Mouse (Mus musculus) small intestine, adult 2 months (tissue): Measurements from ENCODE around the gene Islr2. TPM values are rescaled to one million over a fixed set of nuclear protein-coding genes. Genes with fewer than 3 reads are reported as not detected.

Experiments used
- H3K27ac ChIP-seq: fragments of 200-500 bp; 2 replicates; pipeline ENCODE4 v1.5.1; 2012; ENCODE audit warnings: low read depth, low read length, control low read depth, inconsistent platforms; ENCODE audit not compliant: insufficient read depth
- H3K27me3 ChIP-seq: fragments of 200-500 bp; 2 replicates; pipeline ENCODE4 v1.6.1; 2012; ENCODE audit warnings: mild to moderate bottlenecking, moderate library complexity, low read length, inconsistent platforms; ENCODE audit not compliant: control insufficient read depth, insufficient read depth
- H3K36me3 ChIP-seq: fragments of 200-500 bp; 2 replicates; pipeline ENCODE4 v1.6.1; 2012; ENCODE audit warnings: mild to moderate bottlenecking, low read length, control low read depth, inconsistent platforms; ENCODE audit not compliant: control insufficient read depth, insufficient read depth
- H3K4me1 ChIP-seq: fragments of 200-500 bp; 2 replicates; pipeline ENCODE4 v1.6.1; 2012; ENCODE audit warnings: low read length, inconsistent platforms, mixed read lengths; ENCODE audit not compliant: control insufficient read depth, insufficient read depth, insufficient read length
- H3K4me3 ChIP-seq: fragments of 200-500 bp; 2 replicates; pipeline ENCODE4 v1.5.1; 2012; ENCODE audit warnings: low read depth, mild to moderate bottlenecking, control low read depth, inconsistent platforms, low read length, moderate library complexity
- CTCF ChIP-seq: fragments of 200-500 bp; IDR thresholded peaks from 2 replicates; pipeline ENCODE4 v1.5.1; 2012; ENCODE audit warnings: low read depth, mild to moderate bottlenecking, control low read depth, inconsistent platforms, low read length, moderate library complexity, mixed read lengths; ENCODE audit not compliant: insufficient replicate concordance, insufficient read length; ENCODE audit errors: extremely low read depth
- POLR2A ChIP-seq: fragments of 200-500 bp; IDR thresholded peaks from 2 replicates; pipeline ENCODE4 v1.6.1; 2012; ENCODE audit warnings: low read depth, mild to moderate bottlenecking, control low read depth, inconsistent platforms, low read length, moderate library complexity
- WGBS: fragments of 180-500 bp; shearing (Covaris S2); methylation state at CpG from one replicate; pipeline ENCODE4 v1.1.7; 2018; 5-methylcytosine and 5-hydroxymethylcytosine counted together
- polyA plus RNA-seq: library from polyadenylated mRNA; depleted of rRNA; stranded (reverse); fragments of >200 nt; gene quantifications from 2 replicates; pipeline ENCODE4 v1.2.3, GENCODE M21; 2012

Gene Islr2
- polyA plus RNA-seq, 1 experiment: 1.3 TPM

DNA sequence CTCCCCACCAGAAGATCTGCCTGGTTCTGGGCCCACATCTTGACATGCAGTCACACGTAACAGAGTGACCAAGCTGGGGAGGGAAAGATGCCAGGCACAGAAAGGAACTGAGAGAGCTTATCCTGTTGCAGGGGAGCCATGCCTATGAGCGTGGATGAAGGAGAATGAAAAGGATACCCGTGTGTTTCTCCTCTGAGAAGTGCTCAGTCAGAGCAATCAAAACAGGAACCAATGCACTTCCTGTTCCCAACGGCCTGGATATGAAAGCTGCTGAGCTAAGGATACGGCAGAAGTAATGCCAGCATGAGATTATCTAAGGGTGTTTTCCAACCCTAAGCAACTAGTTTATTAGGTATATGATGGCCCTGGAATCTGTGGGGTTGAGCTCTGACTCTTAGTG, 28.3 kb upstream of the Islr2 start:
- TF ChIP-seq CTCF (no peak), POLR2A (no peak)
- Histone ChIP-seq H3K4me1 (peaks cover 31% of the 10 kb centered on the region), H3K27ac (peak overlapping the region; percentile 92), H3K36me3 (peaks cover 56% of the 10 kb centered on the region), H3K4me3 (no peak overlapping the region), H3K27me3 (no peaks in the 10 kb centered on the region)
- 49% methylated on average over 5 of the region's 5 CpGs for WGBS

DNA sequence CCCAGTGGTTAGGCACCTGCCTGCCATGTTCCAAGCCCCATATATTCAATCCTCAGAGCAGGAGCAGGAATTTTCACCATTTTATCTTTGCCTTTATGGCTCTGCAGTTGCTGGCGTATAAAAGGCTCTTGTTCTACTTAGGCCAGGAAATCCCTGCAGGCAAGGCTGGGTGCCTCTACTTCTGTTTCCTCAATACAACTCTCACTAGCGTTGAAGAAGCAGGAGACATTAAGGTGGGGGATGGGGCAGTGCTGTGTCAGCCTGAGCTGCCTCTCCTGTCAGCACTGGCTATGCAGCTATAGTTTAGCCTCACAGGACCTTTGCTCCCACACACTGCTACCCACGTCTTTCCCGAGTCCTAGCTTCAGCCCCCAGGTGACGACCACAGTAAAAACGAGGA, 27.6 kb upstream of the Islr2 start:
- H3K27me3 ChIP-seq: no peaks in the 10 kb centered on the region
- 73% methylated on average over 6 of the region's 6 CpGs for WGBS
- H3K27ac ChIP-seq: peak overlapping the region; percentile 71
- H3K4me3 ChIP-seq: no peak overlapping the region
- H3K36me3 ChIP-seq: peaks cover 59% of the 10 kb centered on the region
- TF ChIP-seq CTCF: no peak
- TF ChIP-seq POLR2A: no peak
- peaks cover 31% of the 10 kb centered on the region for H3K4me1 ChIP-seq

DNA sequence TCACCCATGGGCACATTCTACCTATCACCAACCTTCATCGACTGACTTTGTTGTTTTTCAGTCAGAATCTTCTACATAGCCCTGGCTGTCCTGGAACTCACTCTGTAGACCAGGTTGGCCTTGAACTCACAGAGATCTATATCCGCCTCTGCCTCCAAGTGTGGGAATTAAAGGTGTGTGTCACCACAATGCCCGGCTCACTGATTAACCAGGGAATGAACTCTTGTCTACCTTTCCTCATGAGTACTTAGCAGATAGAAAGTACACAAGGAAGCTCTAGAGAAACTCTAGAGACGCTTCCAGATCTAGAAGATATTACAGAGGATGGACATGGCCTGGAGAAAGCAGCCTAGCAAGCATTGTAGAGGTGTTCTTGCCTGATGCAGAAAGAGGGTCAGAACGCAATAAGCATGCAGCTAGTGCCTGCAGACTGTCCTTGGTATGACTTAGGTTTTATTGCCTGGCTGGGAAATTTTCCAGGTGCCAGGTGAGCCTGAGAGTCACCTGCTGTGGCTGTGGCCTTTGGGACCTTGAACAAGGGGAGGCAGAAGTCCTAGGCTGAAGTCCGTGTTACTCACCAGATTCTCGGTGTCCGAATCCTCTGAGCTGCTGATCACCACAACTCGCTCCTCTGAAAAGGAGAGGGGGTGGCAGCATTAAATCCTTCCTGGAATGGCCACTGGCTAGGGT, 24.8 kb upstream of the Islr2 start:
- H3K36me3 ChIP-seq: peaks cover 56% of the 10 kb centered on the region
- H3K4me3 ChIP-seq: no peak overlapping the region
- no peak for TF ChIP-seq POLR2A
- no peak for TF ChIP-seq CTCF
- 39% methylated on average over 9 of the region's 9 CpGs for WGBS
- peak overlapping the region; percentile 94 for H3K27ac ChIP-seq
- no peaks in the 10 kb centered on the region for H3K27me3 ChIP-seq
- H3K4me1 ChIP-seq: peaks cover 34% of the 10 kb centered on the region

DNA sequence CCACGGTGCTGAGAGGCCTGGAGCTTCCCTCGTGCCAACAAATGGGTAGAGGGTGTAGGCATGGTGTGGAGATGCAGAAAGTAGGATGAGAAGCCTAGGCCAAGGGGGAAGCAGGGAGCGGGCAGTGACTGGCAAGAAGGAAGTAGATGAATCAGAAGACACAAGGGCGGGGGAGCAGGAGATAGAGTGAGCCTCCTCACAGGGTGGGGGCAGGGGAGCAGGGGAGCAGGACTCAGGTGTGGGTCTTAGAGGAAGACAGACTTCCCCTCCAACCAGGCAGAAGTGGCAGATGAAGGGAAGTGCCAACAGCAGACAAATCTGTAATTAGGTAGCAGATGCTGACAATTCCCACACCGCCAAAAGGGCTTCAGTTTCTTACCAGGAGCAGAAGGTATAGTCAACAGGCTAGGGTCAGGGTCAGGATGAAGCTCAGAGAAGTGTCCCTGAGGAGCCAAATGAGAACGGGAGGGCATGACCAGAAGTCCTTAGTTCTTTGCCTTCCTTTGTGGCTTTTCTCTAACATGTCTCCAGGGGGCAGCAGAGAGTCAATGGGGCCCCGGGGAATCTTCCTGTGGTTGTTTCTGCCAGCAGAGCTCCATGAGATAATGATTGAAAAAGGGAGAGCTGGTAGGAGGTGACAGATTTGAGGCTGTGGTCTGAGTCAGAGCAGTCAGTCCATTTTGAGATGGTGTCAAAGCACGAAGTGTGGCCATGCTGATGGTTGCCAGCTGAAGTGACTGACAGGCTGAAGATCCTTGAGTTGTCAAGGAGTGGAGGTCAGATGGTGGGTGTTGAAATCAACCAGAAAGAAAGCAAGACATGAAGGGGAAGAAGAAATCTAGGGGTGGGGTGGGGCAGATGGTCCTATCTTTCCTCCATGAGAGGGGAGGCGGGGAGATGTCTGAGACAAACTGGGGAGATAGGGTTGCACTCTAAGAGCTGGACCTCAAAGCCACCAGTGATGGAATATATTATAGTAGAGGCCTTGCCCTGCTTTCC, 22.1 kb upstream of the Islr2 start:
- peak; percentile 91; the same call in 1 of the 2 replicates for TF ChIP-seq CTCF
- TF ChIP-seq POLR2A: 0 out of 2 replicates have a peak, but pooled peaks have one; percentile 2
- no peak overlapping the region for H3K27ac ChIP-seq
- peaks cover 19% of the 10 kb centered on the region for H3K4me1 ChIP-seq
- peaks cover 56% of the 10 kb centered on the region for H3K36me3 ChIP-seq
- H3K4me3 ChIP-seq: no peak overlapping the region
- H3K27me3 ChIP-seq: no peaks in the 10 kb centered on the region
- 62% methylated on average over 9 of the region's 9 CpGs for WGBS

DNA sequence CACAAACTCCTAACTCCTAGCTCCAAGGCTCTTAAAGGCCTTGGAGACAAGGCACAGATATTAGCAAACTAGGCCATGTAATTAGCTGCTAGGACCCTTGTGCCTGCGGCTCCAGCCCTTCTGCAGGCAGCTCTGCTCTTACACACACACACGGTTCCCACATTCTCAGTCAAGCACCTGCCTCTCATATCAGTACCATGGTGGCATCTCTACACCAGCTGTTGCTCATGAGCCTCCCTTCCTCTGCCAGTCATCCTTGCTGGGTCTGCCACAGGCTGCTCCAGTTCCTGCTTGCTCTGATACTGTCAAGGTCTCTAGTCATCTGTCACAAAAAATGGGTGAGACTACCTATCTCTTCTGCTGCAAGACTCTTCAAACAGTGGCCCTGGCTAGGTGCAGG, 20.2 kb upstream of the Islr2 start:
- peaks cover 52% of the 10 kb centered on the region for H3K36me3 ChIP-seq
- H3K4me1 ChIP-seq: peaks cover 6% of the 10 kb centered on the region; the same call in 1 of the 2 replicates
- no peak overlapping the region for H3K4me3 ChIP-seq
- no peak overlapping the region for H3K27ac ChIP-seq
- WGBS: 93% methylated on average over 2 of the region's 2 CpGs
- TF ChIP-seq POLR2A: no peak
- no peak for TF ChIP-seq CTCF
- H3K27me3 ChIP-seq: no peaks in the 10 kb centered on the region

DNA sequence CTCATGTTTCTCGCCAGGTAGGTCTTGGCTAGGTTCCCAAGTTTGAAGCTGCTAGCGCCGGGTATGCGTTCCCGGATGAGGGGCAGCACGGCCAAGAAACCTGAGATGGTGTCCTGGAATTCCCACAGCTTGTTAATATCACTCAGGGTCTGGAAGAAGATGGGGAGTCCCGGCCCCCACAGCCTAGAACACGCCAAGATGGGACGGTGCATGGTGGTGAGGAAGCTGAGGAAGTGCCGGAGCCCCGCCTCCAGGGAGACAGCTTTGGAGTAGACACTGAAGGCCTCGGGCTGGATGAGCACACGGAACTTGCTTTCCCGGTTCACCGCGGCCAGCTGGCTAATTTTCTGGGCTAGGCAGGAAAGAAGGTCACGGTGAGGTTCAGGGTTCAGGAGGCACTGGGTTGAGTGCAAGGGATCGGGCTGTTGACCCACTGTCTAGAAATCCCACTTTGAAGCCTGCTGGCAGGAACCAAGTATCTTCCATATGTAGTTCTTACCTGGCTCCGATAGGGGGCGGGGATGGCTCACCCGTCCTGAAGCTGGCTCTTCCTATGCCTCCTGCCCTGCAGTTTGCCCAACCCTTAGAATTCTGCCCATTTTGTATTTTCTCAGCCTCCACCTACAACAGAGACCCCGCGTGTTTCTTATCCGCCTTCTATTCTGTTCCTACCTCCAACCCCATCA, 16.2 kb upstream of the Islr2 start:
- H3K4me3 ChIP-seq: no peak overlapping the region
- 68% methylated on average over 24 of the region's 24 CpGs for WGBS

More for the DNA sequence above, 16.2 kb upstream of the Islr2 start:
- Histone ChIP-seq H3K4me1 (no peaks in the 10 kb centered on the region), H3K27me3 (no peaks in the 10 kb centered on the region), H3K27ac (no peak overlapping the region), H3K36me3 (peaks cover 37% of the 10 kb centered on the region)
- no peak for TF ChIP-seq POLR2A
- TF ChIP-seq CTCF: peak; percentile 73; the same call in 1 of the 2 replicates
